Mouse (Mus musculus): ENCODE results near the gene St6gal1. TPM values are rescaled to one million over a fixed set of nuclear protein-coding genes. Genes with fewer than 3 reads are reported as not detected.
A peak's percentile ranks its signal among the peaks of the same experiment; 100 is the strongest.

Gene St6gal1
- polyA plus RNA-seq, 1 experiment from 2014 or later = 29.1 TPM

GRCm38 (mm10) chr16:23275661-23276060 lies 51.1 kb downstream of the St6gal1 start:
- WGBS = 87% methylated on average over 2 of the region's 2 CpGs

GRCm38 (mm10) chr16:23279879-23280741 lies 55.6 kb downstream of the St6gal1 start:
- no peak overlapping the region for H3K4me2 ChIP-seq (ENCODE audit: low read depth, severe bottlenecking)
- no peak overlapping the region for H3K4me3 ChIP-seq (ENCODE audit: low read depth, low read length)
- no peak overlapping the region for H3K27ac ChIP-seq (replicated peaks; ENCODE audit: low read depth, low read length)
- DNase-seq (ENCODE audit: low spot score) (peak; percentile 25), ATAC-seq (ENCODE audit: insufficient number of reproducible peaks, low FRiP score, low TSS enrichment, low read depth) (no peak)
- H3K9me3 ChIP-seq (ENCODE audit: control insufficient read depth, low read length) = no peaks in the 10 kb centered on the region
- no peaks in the 10 kb centered on the region for H3K36me3 ChIP-seq (ENCODE audit: control insufficient read depth, insufficient read depth, low read length)
- WGBS = 65% methylated on average over 9 of the region's 9 CpGs
- H3K9ac ChIP-seq (ENCODE audit: low read length) = no peak overlapping the region
- peaks cover 5% of the 10 kb centered on the region; the same call in 1 of the 2 replicates for H3K4me1 ChIP-seq (ENCODE audit: control insufficient read depth, insufficient read depth, low read length)
- no peaks in the 10 kb centered on the region for H3K27me3 ChIP-seq (ENCODE audit: control insufficient read depth, insufficient read depth, low read length)

More at GRCm38 (mm10) chr16:23275661-23276060, 51.1 kb downstream of the St6gal1 start:
- Histone ChIP-seq H3K27ac (replicated peaks; ENCODE audit: low read depth, low read length) (no peak overlapping the region), H3K9me3 (ENCODE audit: control insufficient read depth, low read length) (no peaks in the 10 kb centered on the region), H3K4me1 (ENCODE audit: control insufficient read depth, insufficient read depth, low read length) (peaks cover 8% of the 10 kb centered on the region; the same call in 1 of the 2 replicates), H3K4me3 (ENCODE audit: low read depth, low read length) (no peak overlapping the region), H3K9ac (ENCODE audit: low read length) (no peak overlapping the region), H3K36me3 (ENCODE audit: control insufficient read depth, insufficient read depth, low read length) (no peaks in the 10 kb centered on the region), H3K4me2 (ENCODE audit: low read depth, severe bottlenecking) (no peak overlapping the region), H3K27me3 (ENCODE audit: control insufficient read depth, insufficient read depth, low read length) (no peaks in the 10 kb centered on the region)
- no peak for DNase-seq (ENCODE audit: low spot score)
- no peak for ATAC-seq (ENCODE audit: insufficient number of reproducible peaks, low FRiP score, low TSS enrichment, low read depth)

- Histone ChIP-seq H3K4me1 (ENCODE audit: control insufficient read depth, insufficient read depth, low read length) (peaks cover 5% of the 10 kb centered on the region; the same call in 1 of the 2 replicates), H3K9me3 (ENCODE audit: control insufficient read depth, low read length) (no peaks in the 10 kb centered on the region), H3K4me3 (ENCODE audit: low read depth, low read length) (no peak overlapping the region), H3K36me3 (ENCODE audit: control insufficient read depth, insufficient read depth, low read length) (no peaks in the 10 kb centered on the region), H3K27ac (replicated peaks; ENCODE audit: low read depth, low read length) (no peak overlapping the region), H3K4me2 (ENCODE audit: low read depth, severe bottlenecking) (no peak overlapping the region), H3K9ac (ENCODE audit: low read length) (no peak overlapping the region), H3K27me3 (ENCODE audit: control insufficient read depth, insufficient read depth, low read length) (no peaks in the 10 kb centered on the region)
- ATAC-seq (ENCODE audit: insufficient number of reproducible peaks, low FRiP score, low TSS enrichment, low read depth) = no peak
- WGBS = 88% methylated on average over 4 of the region's 4 CpGs
- no peak for DNase-seq (ENCODE audit: low spot score)
Observed at GRCm38 (mm10) chr16:23280742-23281090, 56.2 kb downstream of the St6gal1 start.

- ATAC-seq (ENCODE audit: insufficient number of reproducible peaks, low FRiP score, low TSS enrichment, low read depth) = no peak
- Histone ChIP-seq H3K4me2 (ENCODE audit: low read depth, severe bottlenecking) (no peak overlapping the region), H3K36me3 (ENCODE audit: control insufficient read depth, insufficient read depth, low read length) (no peaks in the 10 kb centered on the region), H3K9ac (ENCODE audit: low read length) (no peak overlapping the region), H3K4me1 (ENCODE audit: control insufficient read depth, insufficient read depth, low read length) (peaks cover 5% of the 10 kb centered on the region; the same call in 1 of the 2 replicates), H3K4me3 (ENCODE audit: low read depth, low read length) (no peak overlapping the region), H3K9me3 (ENCODE audit: control insufficient read depth, low read length) (no peaks in the 10 kb centered on the region), H3K27ac (replicated peaks; ENCODE audit: low read depth, low read length) (no peak overlapping the region), H3K27me3 (ENCODE audit: control insufficient read depth, insufficient read depth, low read length) (no peaks in the 10 kb centered on the region)
- DNase-seq (ENCODE audit: low spot score) = no peak
- 93% methylated on average over 5 of the region's 5 CpGs for WGBS
Observed at GRCm38 (mm10) chr16:23282241-23282640, 57.7 kb downstream of the St6gal1 start.

GRCm38 (mm10) chr16:23282941-23283340 lies 58.4 kb downstream of the St6gal1 start:
- WGBS = 78% methylated on average over 5 of the region's 5 CpGs
- DNase-seq (ENCODE audit: low spot score) (no peak), ATAC-seq (ENCODE audit: insufficient number of reproducible peaks, low FRiP score, low TSS enrichment, low read depth) (no peak)
- Histone ChIP-seq H3K4me1 (ENCODE audit: control insufficient read depth, insufficient read depth, low read length) (peaks cover 5% of the 10 kb centered on the region; the same call in 1 of the 2 replicates), H3K9me3 (ENCODE audit: control insufficient read depth, low read length) (no peaks in the 10 kb centered on the region), H3K4me3 (ENCODE audit: low read depth, low read length) (no peak overlapping the region), H3K27ac (replicated peaks; ENCODE audit: low read depth, low read length) (no peak overlapping the region), H3K27me3 (ENCODE audit: control insufficient read depth, insufficient read depth, low read length) (no peaks in the 10 kb centered on the region), H3K9ac (ENCODE audit: low read length) (no peak overlapping the region), H3K36me3 (ENCODE audit: control insufficient read depth, insufficient read depth, low read length) (no peaks in the 10 kb centered on the region), H3K4me2 (ENCODE audit: low read depth, severe bottlenecking) (no peak overlapping the region)

GRCm38 (mm10) chr16:23283677-23284076 lies 59.1 kb downstream of the St6gal1 start:
- Histone ChIP-seq H3K9ac (ENCODE audit: low read length) (no peak overlapping the region), H3K9me3 (ENCODE audit: control insufficient read depth, low read length) (no peaks in the 10 kb centered on the region), H3K36me3 (ENCODE audit: control insufficient read depth, insufficient read depth, low read length) (no peaks in the 10 kb centered on the region), H3K27me3 (ENCODE audit: control insufficient read depth, insufficient read depth, low read length) (no peaks in the 10 kb centered on the region), H3K4me1 (ENCODE audit: control insufficient read depth, insufficient read depth, low read length) (peaks cover 5% of the 10 kb centered on the region; the same call in 1 of the 2 replicates), H3K4me2 (ENCODE audit: low read depth, severe bottlenecking) (no peak overlapping the region), H3K27ac (replicated peaks; ENCODE audit: low read depth, low read length) (no peak overlapping the region), H3K4me3 (ENCODE audit: low read depth, low read length) (no peak overlapping the region)
- no peak for ATAC-seq (ENCODE audit: insufficient number of reproducible peaks, low FRiP score, low TSS enrichment, low read depth)
- WGBS = 94% methylated on average over 1 of the region's 1 CpGs
- DNase-seq (ENCODE audit: low spot score) = no peak

- 83% methylated on average over 15 of the region's 15 CpGs for WGBS
- ATAC-seq (ENCODE audit: insufficient number of reproducible peaks, low FRiP score, low TSS enrichment, low read depth) = no peak
- H3K4me2 ChIP-seq (ENCODE audit: low read depth, severe bottlenecking) = no peak overlapping the region
- no peaks in the 10 kb centered on the region for H3K36me3 ChIP-seq (ENCODE audit: control insufficient read depth, insufficient read depth, low read length)
- no peak for DNase-seq (ENCODE audit: low spot score)
- no peak overlapping the region for H3K4me3 ChIP-seq (ENCODE audit: low read depth, low read length)
- no peaks in the 10 kb centered on the region for H3K27me3 ChIP-seq (ENCODE audit: control insufficient read depth, insufficient read depth, low read length)
- no peak overlapping the region for H3K9ac ChIP-seq (ENCODE audit: low read length)
- no peak overlapping the region for H3K27ac ChIP-seq (replicated peaks; ENCODE audit: low read depth, low read length)
- H3K9me3 ChIP-seq (ENCODE audit: control insufficient read depth, low read length) = no peaks in the 10 kb centered on the region
- peaks cover 4% of the 10 kb centered on the region; the same call in 1 of the 2 replicates for H3K4me1 ChIP-seq (ENCODE audit: control insufficient read depth, insufficient read depth, low read length)
Observed at GRCm38 (mm10) chr16:23284470-23285394, 60.2 kb downstream of the St6gal1 start.

GRCm38 (mm10) chr16:23286380-23287097 lies 62.0 kb downstream of the St6gal1 start:
- 91% methylated on average over 11 of the region's 11 CpGs for WGBS
- Histone ChIP-seq H3K9ac (ENCODE audit: low read length) (no peak overlapping the region), H3K4me2 (ENCODE audit: low read depth, severe bottlenecking) (no peak overlapping the region), H3K9me3 (ENCODE audit: control insufficient read depth, low read length) (no peaks in the 10 kb centered on the region), H3K27me3 (ENCODE audit: control insufficient read depth, insufficient read depth, low read length) (no peaks in the 10 kb centered on the region), H3K4me3 (ENCODE audit: low read depth, low read length) (no peak overlapping the region), H3K27ac (replicated peaks; ENCODE audit: low read depth, low read length) (no peak overlapping the region), H3K36me3 (ENCODE audit: control insufficient read depth, insufficient read depth, low read length) (no peaks in the 10 kb centered on the region), H3K4me1 (ENCODE audit: control insufficient read depth, insufficient read depth, low read length) (peaks cover 2% of the 10 kb centered on the region; the same call in 1 of the 2 replicates)
- DNase-seq (ENCODE audit: low spot score) (no peak), ATAC-seq (ENCODE audit: insufficient number of reproducible peaks, low FRiP score, low TSS enrichment, low read depth) (no peak)

All from limb, embryonic 11.5 days (tissue).